Mouse (Mus musculus) ES-Bruce4 (cell line): ENCODE results near the gene Grid2ip.

Experiments
- CTCF ChIP-seq: IDR thresholded peaks from one replicate; pipeline ENCODE4 v1.8.1; 2011; ENCODE audit warnings: low read depth, low read length
- EP300 ChIP-seq: IDR thresholded peaks from 2 replicates; pipeline ENCODE4 v1.6.1; 2011; ENCODE audit warnings: low read depth, low read length; ENCODE audit not compliant: insufficient read depth
- POLR2A ChIP-seq: IDR thresholded peaks from one replicate; pipeline ENCODE4 v1.8.1; 2011; ENCODE audit warnings: low read length; ENCODE audit not compliant: insufficient read depth

DNA sequence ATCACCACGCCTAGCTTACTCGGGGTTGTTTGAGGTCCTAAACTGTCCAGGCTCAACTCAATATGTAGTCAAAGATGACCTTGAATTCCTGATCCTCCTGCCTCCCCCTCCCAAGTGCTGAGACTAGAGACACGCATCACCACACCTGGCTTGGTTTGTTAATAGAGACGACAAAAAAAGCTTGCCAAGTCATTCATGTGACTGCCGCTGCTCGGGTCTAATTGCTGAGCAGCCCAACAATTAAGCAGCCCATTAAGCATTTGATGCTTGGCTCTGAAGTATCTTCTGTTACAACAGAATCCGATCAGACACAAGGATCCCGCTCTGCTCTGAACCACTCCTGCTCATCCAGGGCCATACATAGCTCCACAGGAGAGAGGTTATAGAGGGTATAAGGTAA lies 10.8 kb upstream of the Grid2ip start:
- TF ChIP-seq CTCF (no peak), POLR2A (no peak), EP300 (no peak)
